Mouse (Mus musculus) Patski (cell line): ENCODE results near the gene 2310034G01Rik. TPM values are rescaled to one million over a fixed set of nuclear protein-coding genes. Genes with fewer than 3 reads are reported as not detected.

ENCODE experiments used
- ATAC-seq: fragments of 100-300 bp; one replicate; pipeline ENCODE4 v1.8.0; 2021
- CTCF ChIA-PET: fragments of 350-600 bp; sonication (Branson Sonifier 250); formaldehyde crosslinking; loops from one replicate; lab custom pipeline; 2022; ENCODE audit warnings: inconsistent platforms; lab: Charles Lee
- POLR2A ChIA-PET: fragments of 350-600 bp; sonication (Branson Sonifier 250); formaldehyde crosslinking; loops from one replicate; lab custom pipeline; 2022; ENCODE audit warnings: antibody characterized with exemption, inconsistent platforms; lab: Charles Lee
- DNase-seq: peaks from one replicate; pipeline ENCODE4 v3.0.0-alpha.2; 2011; ENCODE audit warnings: low read depth, low spot score
- H3K27me3 ChIP-seq: fragments of 371-371 bp; one replicate; pipeline ENCODE4 v1.5.1; 2021
- CTCF ChIP-seq: fragments of 100-300 bp; IDR thresholded peaks from one replicate; pipeline ENCODE4 v1.5.1; 2021
- in situ Hi-C: fragments of 300-500 bp; cut with MboI; formaldehyde crosslinking; loops from 3 replicates; pipeline ENCODE4 v1.11.1; 2018; ENCODE audit warnings: low pct_unique_long_range_greater_than_20kb, mixed read lengths
- polyA plus RNA-seq: library from polyadenylated mRNA; unstranded; gene quantifications from one replicate; pipeline ENCODE4 v1.2.3, GENCODE M21; 2021

2310034G01Rik gene
- polyA plus RNA-seq, 1 experiment from 2014 or later, result 0.42 TPM

- no peak for TF ChIP-seq CTCF
- ATAC-seq (no peak), DNase-seq (no peak)
- no peaks in the 10 kb centered on the region for H3K27me3 ChIP-seq
- ChIA-PET CTCF (interaction anchor here (1.1 to 1.4 kb wide), 2 partner anchors 12 to 59 kb away, joined by 3 read pairs; partner anchors contain the start of gene Nfkb2), POLR2A (no interaction called here)
- in situ Hi-C loops, result loop anchor here (10.0 kb wide), 1 partner anchor 229 kb away; the partner anchor contains the start of gene Elovl3
Observed at GRCm38 (mm10) chr19:46363294-46364009, 13.3 kb upstream of the 2310034G01Rik start.

- POLR2A ChIA-PET, result no interaction called here
- TF ChIP-seq CTCF, result no peak
- DNase-seq (no peak), ATAC-seq (no peak)
- no peaks in the 10 kb centered on the region for H3K27me3 ChIP-seq
- in situ Hi-C loops, result loop anchor here (10.0 kb wide), 1 partner anchor 227 kb away; the partner anchor contains the start of gene Elovl3
- CTCF ChIA-PET, result interaction anchor here (1.1 to 1.4 kb wide), 3 partner anchors 10 to 58 kb away, joined by 3 to 5 read pairs (median 3); partner anchors contain the start of gene Nfkb2
Observed at GRCm38 (mm10) chr19:46362104-46362503, 12.0 kb upstream of the 2310034G01Rik start.

DNA sequence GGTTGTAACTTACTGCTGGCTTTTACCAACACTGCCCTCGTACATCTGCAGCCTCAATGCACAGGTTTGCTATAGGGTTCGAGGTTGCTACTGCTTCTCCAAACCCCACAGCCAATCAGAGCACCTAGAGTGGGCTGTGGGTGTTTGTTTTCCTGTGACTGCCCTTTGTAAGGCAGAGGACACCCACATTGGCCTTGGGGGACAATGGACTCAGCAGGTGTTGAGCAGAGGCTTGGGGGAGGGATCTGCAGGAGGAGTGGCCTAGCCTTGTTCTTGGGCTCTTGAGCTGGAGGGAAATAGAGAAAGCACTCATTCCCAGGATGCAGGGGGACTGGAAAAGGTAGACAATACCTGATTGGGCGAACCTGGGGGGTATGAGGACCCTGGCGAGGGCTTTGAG lies 8.3 kb upstream of the 2310034G01Rik start:
- no peaks in the 10 kb centered on the region for H3K27me3 ChIP-seq
- DNase-seq, result no peak
- no peak for TF ChIP-seq CTCF
- ChIA-PET POLR2A (no interaction called here), CTCF (interaction anchor here (0.8 kb wide), 1 partner anchor 20 kb away, joined by 3 read pairs; no protein-coding TSS in a partner anchor)
- in situ Hi-C loops, result no loop called here
- no peak for ATAC-seq

DNA sequence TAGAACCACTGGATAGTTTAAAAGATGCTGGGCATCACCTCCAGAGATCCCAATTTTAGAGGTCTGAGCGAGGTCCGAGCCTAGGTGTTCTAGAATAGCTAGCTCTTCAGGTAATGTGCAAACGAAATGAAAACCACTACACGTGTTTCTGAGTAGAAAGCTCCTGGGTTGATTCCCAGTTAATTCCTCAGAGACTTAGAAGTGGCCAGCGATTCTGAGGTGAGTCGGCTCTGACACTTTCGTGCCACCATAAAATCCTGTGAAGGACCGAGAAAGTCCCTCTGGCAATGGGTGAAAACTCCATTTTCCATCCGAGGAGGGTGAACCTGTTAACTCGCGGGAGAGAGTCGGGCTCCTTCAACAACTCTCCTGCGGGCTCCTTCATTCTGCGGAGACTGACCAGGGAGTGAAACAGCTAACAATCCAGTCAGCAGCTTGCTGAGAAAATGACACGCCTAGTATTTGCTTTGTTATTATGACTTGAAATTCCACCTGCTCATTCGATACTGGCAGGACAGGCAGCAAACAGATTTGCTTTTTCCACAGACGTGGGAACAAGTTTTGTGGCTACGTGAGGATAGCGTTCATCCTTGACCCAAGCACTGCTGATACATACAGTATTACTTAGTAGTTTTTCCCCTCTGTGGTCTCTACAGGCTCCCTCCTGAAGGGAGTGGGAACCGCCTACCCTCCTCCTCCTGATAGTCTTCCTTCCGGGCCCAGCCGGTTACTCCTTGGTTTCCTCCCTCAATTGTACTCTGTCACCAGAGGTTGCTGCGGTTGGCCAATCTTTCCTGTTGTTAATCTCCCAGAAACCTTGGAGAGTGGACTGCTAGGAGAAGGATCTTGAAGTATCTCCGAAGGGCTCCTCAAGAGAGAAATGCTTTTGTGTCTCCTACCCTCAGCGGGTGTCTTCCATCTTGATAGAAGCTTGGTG lies 7.5 kb upstream of the 2310034G01Rik start:
- TF ChIP-seq CTCF, result no peak
- in situ Hi-C loops, result no loop called here
- H3K27me3 ChIP-seq, result no peaks in the 10 kb centered on the region
- POLR2A ChIA-PET, result interaction anchor here (0.6 kb wide), 1 partner anchor 11 kb away, joined by 3 read pairs; no protein-coding TSS in a partner anchor
- CTCF ChIA-PET, result interaction anchor here (0.8 to 1.7 kb wide), 3 partner anchors 15 to 27 kb away, joined by 3 to 4 read pairs (median 3); no protein-coding TSS in a partner anchor
- ATAC-seq (no peak), DNase-seq (no peak)

DNA sequence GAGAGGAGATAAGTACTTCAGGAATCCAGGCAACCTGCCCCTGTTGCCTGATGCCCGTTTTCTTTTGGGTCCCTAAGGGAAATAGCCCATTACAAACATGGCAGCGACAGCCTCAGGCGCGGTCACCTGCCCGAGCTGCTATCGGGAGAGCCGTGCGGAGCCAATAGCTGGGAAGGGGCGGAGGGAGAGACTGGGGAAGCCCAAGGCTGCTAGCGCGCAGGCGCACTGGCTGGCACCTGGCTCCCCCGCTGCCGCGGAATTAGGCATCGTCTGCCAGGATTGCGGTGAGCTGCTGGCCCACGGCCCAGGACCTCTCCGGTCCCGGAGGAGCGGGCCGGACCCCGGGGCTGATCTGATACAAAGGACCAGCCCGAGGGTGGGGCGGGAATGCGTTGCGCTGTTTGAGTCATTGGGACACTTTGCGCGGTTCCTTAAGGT lies 6.6 kb upstream of the 2310034G01Rik start:
- ChIA-PET POLR2A (no interaction called here), CTCF (interaction anchor here (0.5 to 1.7 kb wide), 5 partner anchors 12 to 184 kb away, joined by 3 to 4 read pairs (median 4); no protein-coding TSS in a partner anchor)
- in situ Hi-C loops, result no loop called here
- ATAC-seq (peak; percentile 80), DNase-seq (peak; percentile 64)
- TF ChIP-seq CTCF, result no peak
- no peaks in the 10 kb centered on the region for H3K27me3 ChIP-seq

DNA sequence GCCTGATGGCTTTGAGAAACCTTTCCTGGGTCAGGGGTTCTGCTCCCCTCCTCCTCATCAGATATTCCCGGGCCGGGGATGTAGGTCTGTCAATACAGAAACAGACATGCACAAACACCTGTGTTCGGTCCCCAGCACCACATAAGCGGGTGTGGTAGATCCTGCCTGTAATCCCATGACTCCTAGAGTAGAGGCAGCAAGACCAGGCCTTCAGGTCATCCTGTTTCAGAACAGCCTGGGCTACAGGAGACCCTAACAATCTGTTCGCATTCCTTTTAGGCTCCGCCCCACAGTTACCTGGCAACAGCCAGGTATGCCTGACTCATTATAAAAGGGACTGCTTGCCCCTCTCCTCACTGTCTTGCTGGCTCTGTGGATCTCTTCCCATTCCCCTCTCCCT lies 552 bp downstream of the 2310034G01Rik start:
- TF ChIP-seq CTCF, result no peak
- H3K27me3 ChIP-seq, result peaks cover 5% of the 10 kb centered on the region
- in situ Hi-C loops, result no loop called here
- CTCF ChIA-PET, result no interaction called here
- DNase-seq (no peak), ATAC-seq (no peak)
- POLR2A ChIA-PET, result no interaction called here

GRCm38 (mm10) chr19:46348761-46349458 lies 1.2 kb downstream of the 2310034G01Rik start:
- TF ChIP-seq CTCF, result no peak
- ATAC-seq, result peak; percentile 70
- H3K27me3 ChIP-seq, result peaks cover 10% of the 10 kb centered on the region
- in situ Hi-C loops, result no loop called here
- CTCF ChIA-PET, result no interaction called here
- DNase-seq, result no peak
- POLR2A ChIA-PET, result interaction anchor here (1.1 kb wide), 1 partner anchor 20 kb away, joined by 4 read pairs; no protein-coding TSS in a partner anchor

DNA sequence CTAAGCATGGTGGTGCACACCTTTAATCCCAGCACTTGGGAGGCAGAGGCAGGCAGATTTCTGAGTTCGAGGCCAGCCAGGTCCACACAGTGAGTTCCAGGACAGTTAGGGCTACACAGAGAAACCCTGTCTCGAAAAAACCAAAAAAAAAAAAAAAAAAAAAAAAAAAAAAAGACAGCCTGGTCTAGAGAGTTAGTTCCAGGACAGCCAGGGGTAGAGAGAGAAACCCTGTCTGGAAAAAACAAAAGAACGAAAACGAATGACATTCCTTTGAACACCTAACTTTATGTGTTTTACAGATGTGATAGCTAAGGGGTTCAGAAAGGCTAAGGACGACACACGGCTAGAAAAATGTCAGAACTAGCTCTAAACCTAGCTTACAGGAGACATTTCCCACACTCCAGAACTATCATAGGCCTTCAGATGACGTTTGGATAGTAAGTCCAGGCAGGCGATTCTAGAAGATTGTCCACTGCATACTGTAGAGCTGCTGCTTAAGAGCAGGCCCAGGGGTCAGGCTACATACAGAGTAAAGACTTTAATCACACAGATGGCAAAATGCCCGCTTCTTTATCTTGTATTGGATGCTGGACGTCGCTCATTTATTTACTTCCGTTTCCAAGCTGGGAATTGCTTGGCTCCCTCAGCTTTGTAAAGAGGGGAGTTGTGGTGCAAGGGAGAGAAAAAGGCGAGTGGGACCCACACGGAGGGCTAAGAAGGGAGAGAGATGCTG lies 2.0 kb downstream of the 2310034G01Rik start:
- DNase-seq (no peak), ATAC-seq (no peak)
- peaks cover 14% of the 10 kb centered on the region for H3K27me3 ChIP-seq
- ChIA-PET CTCF (no interaction called here), POLR2A (interaction anchor here (1.1 kb wide), 1 partner anchor 21 kb away, joined by 4 read pairs; no protein-coding TSS in a partner anchor)
- in situ Hi-C loops, result no loop called here
- no peak for TF ChIP-seq CTCF

DNA sequence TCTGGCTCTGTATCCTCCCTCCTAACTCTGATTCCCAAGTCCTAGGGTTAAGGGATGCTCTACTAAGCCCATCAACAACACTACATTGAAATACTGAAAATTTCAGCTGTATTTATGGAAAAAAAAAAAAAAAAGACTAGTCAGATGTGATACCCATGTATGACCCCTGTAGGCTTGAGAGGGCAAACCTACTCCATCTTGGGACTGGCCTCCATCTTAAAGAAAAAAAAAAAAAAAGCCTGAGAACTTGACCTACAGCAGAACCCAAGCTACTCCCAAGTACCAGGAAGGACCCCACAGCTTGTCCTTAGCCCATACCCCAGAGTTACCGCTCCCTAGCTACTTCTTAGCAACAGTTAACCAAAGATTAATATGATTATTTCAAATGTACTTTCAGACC lies 3.0 kb downstream of the 2310034G01Rik start:
- H3K27me3 ChIP-seq, result peaks cover 14% of the 10 kb centered on the region
- no peak for TF ChIP-seq CTCF
- no peak for ATAC-seq
- ChIA-PET POLR2A (interaction anchor here (0.6 kb wide), 2 partner anchors 11 to 19 kb away, joined by 3 read pairs; no protein-coding TSS in a partner anchor), CTCF (no interaction called here)
- no peak for DNase-seq
- in situ Hi-C loops, result no loop called here
